Mouse (Mus musculus) ES-E14 (cell line): ENCODE results near the gene Afg3l1.

Experiments
- CHD2 ChIP-seq: IDR thresholded peaks from 2 replicates; pipeline ENCODE4 v1.6.1; 2014; ENCODE audit warnings: mild to moderate bottlenecking, low read depth, low read length, inconsistent platforms
- HCFC1 ChIP-seq: IDR thresholded peaks from 2 replicates; pipeline ENCODE4 v1.6.1; 2012; ENCODE audit warnings: low read length, inconsistent platforms, borderline replicate concordance; ENCODE audit not compliant: insufficient read depth
- MAFK ChIP-seq: IDR thresholded peaks from 2 replicates; pipeline ENCODE4 v1.6.1; 2014; ENCODE audit warnings: mild to moderate bottlenecking, low read depth, low read length, inconsistent platforms; ENCODE audit not compliant: insufficient read depth
- ZNF384 ChIP-seq: IDR thresholded peaks from 2 replicates; pipeline ENCODE4 v1.6.1; 2012; ENCODE audit warnings: low read depth, low read length, inconsistent platforms

GRCm38 (mm10) chr8:123463651-123464050 is 14.1 kb upstream of the Afg3l1 start:
- no peak for TF ChIP-seq HCFC1
- TF ChIP-seq MAFK, result no peak
- no peak for TF ChIP-seq ZNF384
- TF ChIP-seq CHD2, result no peak
